Mouse (Mus musculus): ENCODE results near the gene Iqcd. TPM values are rescaled to one million over a fixed set of nuclear protein-coding genes. Genes with fewer than 3 reads are reported as not detected.

Iqcd gene
- 1.2 TPM for polyA plus RNA-seq (2017; shearing (Covaris generic))

DNA sequence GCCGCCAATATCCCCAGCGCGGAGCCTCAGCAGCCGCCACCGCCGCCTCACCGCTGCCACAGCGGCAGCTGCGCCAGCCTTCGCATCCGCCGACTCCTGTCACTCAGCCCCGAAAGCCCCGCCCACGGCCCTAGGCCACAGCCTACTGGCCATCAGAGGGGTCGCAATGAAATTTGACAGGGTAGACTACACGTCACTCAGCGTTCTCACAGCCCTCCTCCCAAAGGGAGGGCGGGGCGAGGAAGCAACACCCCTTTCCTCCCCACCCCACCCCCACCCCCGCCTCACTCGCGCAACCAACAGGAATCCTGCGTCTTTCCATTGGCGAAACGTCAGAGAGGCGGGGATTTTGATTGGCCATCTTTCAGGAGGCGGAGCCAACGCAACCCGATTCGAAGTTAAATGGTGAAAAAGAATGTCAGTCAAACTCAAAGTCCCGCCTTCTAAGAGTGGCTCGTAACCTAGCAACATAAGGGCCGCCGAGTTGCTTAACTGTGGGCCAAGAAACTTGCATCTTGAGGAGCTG lies at the start of gene Iqcd, which contains the start of gene Tpcn1:
Iqcd (plus strand) TSS at position 448 of the 526 bp plus-strand sequence.
Tpcn1 (minus strand) TSS at position 105 of the 526 bp plus-strand sequence.

DNA sequence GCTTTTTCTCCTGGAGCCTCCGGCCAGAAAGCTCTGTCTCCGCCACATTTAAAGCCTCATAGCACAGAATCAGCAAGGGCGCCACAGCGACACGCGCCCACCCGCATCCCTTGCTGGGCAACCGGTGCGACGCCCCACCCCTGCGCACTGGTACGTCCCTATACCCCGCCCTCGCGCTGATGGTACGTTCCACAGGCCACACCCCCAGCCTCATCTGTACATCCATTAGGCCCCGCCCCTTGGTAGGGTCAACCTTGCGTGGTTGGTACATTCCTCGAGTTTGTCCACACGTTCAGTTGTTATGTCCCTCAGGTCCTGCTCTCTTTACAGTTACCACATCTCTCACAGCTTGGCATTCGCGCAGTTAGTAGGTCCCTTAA lies 23.6 kb downstream of the Iqcd start, which contains the start of the genes Rita1 and Ddx54:
Rita1 (minus strand) TSS at position 148 of the 380 bp plus-strand sequence.
Ddx54 (plus strand) TSS at position 298 of the 380 bp plus-strand sequence.

DNA sequence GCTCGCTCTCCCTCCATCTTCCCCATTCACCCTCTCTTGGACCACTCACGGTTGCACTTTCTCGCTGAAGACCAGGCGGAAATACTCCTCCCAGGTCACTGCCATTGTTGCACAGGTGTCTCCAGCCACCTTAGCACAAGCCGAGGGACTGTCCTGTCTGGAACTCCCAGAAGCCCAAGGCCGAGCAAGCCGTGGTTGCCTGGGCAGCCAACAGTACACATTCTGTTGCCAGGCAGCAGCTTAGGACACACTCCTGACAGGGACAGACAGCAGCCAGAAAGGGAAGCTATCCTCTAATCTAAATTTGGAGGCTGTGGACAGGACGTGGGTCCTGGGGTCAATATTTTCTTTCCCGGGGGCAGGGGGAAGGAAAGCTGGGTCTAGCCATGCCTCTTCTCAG lies 45.3 kb downstream of the Iqcd start, which contains the start of gene Cfap73:
Cfap73 (minus strand) TSS at position 105 of the 400 bp plus-strand sequence.

DNA sequence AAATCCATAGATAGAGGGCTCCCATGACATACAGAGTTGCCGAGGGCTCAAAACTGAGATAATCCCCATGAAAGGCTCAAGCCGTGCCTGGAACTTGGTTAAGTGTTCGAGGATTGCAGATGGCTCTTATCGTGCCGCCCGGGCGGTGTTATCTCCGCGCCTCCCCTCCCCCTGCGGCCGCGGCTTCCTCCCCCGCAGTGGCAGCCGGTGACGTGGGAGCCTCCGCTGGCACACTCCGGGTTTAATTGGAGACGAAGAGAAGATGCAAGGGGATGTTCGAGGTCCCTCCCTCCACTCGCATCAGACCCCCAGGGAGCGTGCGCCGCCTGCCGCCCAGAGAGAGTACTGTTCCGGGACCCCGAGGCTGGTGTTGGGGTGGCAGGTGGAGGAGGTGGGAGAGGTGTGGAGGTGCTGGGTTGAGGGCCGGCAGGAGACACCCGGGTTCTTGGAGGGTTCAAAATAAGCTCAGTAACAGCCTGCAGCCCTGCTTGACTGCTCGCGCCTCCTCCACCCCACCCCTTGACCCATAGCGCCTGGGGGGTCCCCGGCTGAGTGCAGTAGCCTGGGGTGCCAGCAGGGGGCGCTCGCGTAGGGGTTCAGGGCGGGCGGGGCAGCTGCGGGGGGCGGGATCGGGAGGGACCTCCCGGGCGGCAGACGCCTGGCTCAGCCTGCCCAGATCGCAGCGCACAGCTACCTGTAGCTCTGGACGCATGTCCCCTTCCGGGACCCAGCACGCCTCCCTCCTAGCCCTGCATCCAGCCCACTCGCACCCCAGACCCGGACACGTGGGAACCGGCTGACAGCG lies 60.0 kb downstream of the Iqcd start, which contains the start of gene Rasal1:
Rasal1 (plus strand) TSS at position 244 of the 805 bp plus-strand sequence.

Other genes with a start within 250 kb of the Iqcd start
- not detected for gene Lhx5, start 157.3 kb upstream of the Iqcd start, polyA plus RNA-seq (2017; shearing (Covaris generic))
- gene Sdsl, start 116.2 kb upstream of the Iqcd start, polyA plus RNA-seq (2017; shearing (Covaris generic)), result 0.24 TPM
- not detected for gene Sds, start 112.5 kb upstream of the Iqcd start, polyA plus RNA-seq (2017; shearing (Covaris generic))
- gene Plbd2, start 85.4 kb upstream of the Iqcd start, polyA plus RNA-seq (2017; shearing (Covaris generic)), result 6.5 TPM
- 19.1 TPM for gene Slc8b1, start 77.8 kb upstream of the Iqcd start, polyA plus RNA-seq (2017; shearing (Covaris generic))
- 29.6 TPM for gene Tpcn1, start 343 bp upstream of the Iqcd start, polyA plus RNA-seq (2017; shearing (Covaris generic))
- 8.8 TPM for gene Rita1, start 23.6 kb downstream of the Iqcd start, polyA plus RNA-seq (2017; shearing (Covaris generic))
- gene Ddx54, start 23.7 kb downstream of the Iqcd start, polyA plus RNA-seq (2017; shearing (Covaris generic)), result 97.1 TPM
- gene Cfap73, start 45.2 kb downstream of the Iqcd start, polyA plus RNA-seq (2017; shearing (Covaris generic)), result not detected
- 14.6 TPM for gene Rasal1, start 59.8 kb downstream of the Iqcd start, polyA plus RNA-seq (2017; shearing (Covaris generic))
- gene Dtx1, start 122.9 kb downstream of the Iqcd start, polyA plus RNA-seq (2017; shearing (Covaris generic)), result 35.3 TPM
- 1.2 TPM for gene Oas2, start 160.8 kb downstream of the Iqcd start, polyA plus RNA-seq (2017; shearing (Covaris generic))
- 14.1 TPM for gene Oas3, start 188.6 kb downstream of the Iqcd start, polyA plus RNA-seq (2017; shearing (Covaris generic))
- gene Oas1e, start 206.5 kb downstream of the Iqcd start, polyA plus RNA-seq (2017; shearing (Covaris generic)), result not detected
- 13.0 TPM for gene Oas1c, start 223.5 kb downstream of the Iqcd start, polyA plus RNA-seq (2017; shearing (Covaris generic))